Mouse (Mus musculus) layer of hippocampus, postnatal 25 days (tissue): ENCODE data around the gene Clip2. TPM values are rescaled to one million over a fixed set of nuclear protein-coding genes. Genes with fewer than 3 reads are reported as not detected.

ENCODE experiments used
- DNase-seq, 2 experiments: peaks; one replicate each; pipeline ENCODE4 v3.0.0; 2022; ENCODE audit warnings: mixed read lengths in 2 of 2, low spot score in 1 of 2; ENCODE audit errors: extremely low spot score in 1 of 2
- microRNA-seq, 2 experiments: library from miRNA; unstranded; fragments of <30 nt; microRNA quantifications; one replicate each; pipeline ENCODE4 v1.2.0; 2021
- total RNA-seq, 2 experiments: library from RNA; stranded (reverse); gene quantifications; 2 replicates each; pipeline ENCODE4 v1.2.3; 2021

The Clip2 gene
- total RNA-seq, 2 experiments from 2014 or later, result 99.8 to 101 TPM

- no peak for DNase-seq
These were observed 112.8 kb downstream of the Clip2 start for GRCm38 (mm10) chr5:134439481-134439880.

Small RNAs within 50 kb of the gene (microRNA-seq; reads per million reads assigned to microRNA genes)
- gene Gm26340 (0 reads per million in 2 experiments), gene Mir7228 (0 reads per million in 2 experiments)

Other genes starting within 250 kb of the Clip2 start
- gene Gtf2i, start 237.7 kb downstream of the Clip2 start, total RNA-seq, result 100 to 1,000 TPM; 216 to 223 TPM
- gene Gtf2ird1, start 95.7 kb downstream of the Clip2 start, total RNA-seq, result 10 to 100 TPM; 23.1 to 29.9 TPM
- 1 to 10 TPM; 5.1 to 6.7 TPM for gene Syna, start 7.7 kb upstream of the Clip2 start, total RNA-seq
- gene Rfc2, start 28.9 kb upstream of the Clip2 start, total RNA-seq, result 10 to 100 TPM; 57.0 to 57.5 TPM
- gene Lat2, start 62.6 kb upstream of the Clip2 start, total RNA-seq, result 1 to 10 TPM; 2.5 to 2.6 TPM
- gene Eif4h, start 87.1 kb upstream of the Clip2 start, total RNA-seq, result 100 to 1,000 TPM; 322 to 331 TPM
- gene Limk1, start 136.2 kb upstream of the Clip2 start, total RNA-seq, result 10 to 100 TPM; 39.9 to 41.8 TPM
- gene Eln, start 194.9 kb upstream of the Clip2 start, total RNA-seq, result 10 to 100 TPM; 15.8 to 17.5 TPM